Mouse (Mus musculus): Measurements from ENCODE around the gene Gfm1.

GRCm38 (mm10) chr3:67429338-67429998 is 428 bp upstream of the Gfm1 start:
- TF ChIP-seq CTCF (IDR thresholded peaks at IDR 0.05; ENCODE audit: borderline replicate concordance, control insufficient read depth, extremely low read depth, insufficient read depth, low read length, poor library complexity) = no peak
- TF ChIP-seq POLR2A (IDR thresholded peaks at IDR 0.05; ENCODE audit: control insufficient read depth, extremely low read depth, insufficient read depth, low read length, poor library complexity) = no peak
